Mouse (Mus musculus): ENCODE data around the gene Robo2. TPM values are rescaled to one million over a fixed set of nuclear protein-coding genes. Genes with fewer than 3 reads are reported as not detected.
"Not testable (repeated sequence)": the region's sequence is repeated elsewhere in the genome, so short reads cannot be mapped to it uniquely, and the experiment has no call there.

Gene Robo2
- polyA plus RNA-seq, 1 experiment: 101 TPM

- no peak for DNase-seq (ENCODE audit: low read depth)
- TF ChIP-seq POLR2A (IDR thresholded peaks at IDR 0.05; ENCODE audit: borderline replicate concordance, extremely low read depth, insufficient read depth, insufficient read length, poor library complexity, severe bottlenecking) (no peak), CTCF (IDR thresholded peaks at IDR 0.05; ENCODE audit: borderline replicate concordance, extremely low read depth, insufficient read depth, insufficient read length) (no peak)
Measured at GRCm38 (mm10) chr16:74056886-74057285, 354.7 kb downstream of the Robo2 start.

- peak; percentile 66 for DNase-seq (ENCODE audit: low read depth)
- TF ChIP-seq POLR2A (IDR thresholded peaks at IDR 0.05; ENCODE audit: borderline replicate concordance, extremely low read depth, insufficient read depth, insufficient read length, poor library complexity, severe bottlenecking) (no peak), CTCF (IDR thresholded peaks at IDR 0.05; ENCODE audit: borderline replicate concordance, extremely low read depth, insufficient read depth, insufficient read length) (no peak)
Measured at GRCm38 (mm10) chr16:74056210-74056609, 355.4 kb downstream of the Robo2 start.

GRCm38 (mm10) chr16:74055061-74055751 is 356.4 kb downstream of the Robo2 start:
- DNase-seq (ENCODE audit: low read depth): peak; percentile 96
- no peak for TF ChIP-seq CTCF (IDR thresholded peaks at IDR 0.05; ENCODE audit: borderline replicate concordance, extremely low read depth, insufficient read depth, insufficient read length)
- TF ChIP-seq POLR2A (IDR thresholded peaks at IDR 0.05; ENCODE audit: borderline replicate concordance, extremely low read depth, insufficient read depth, insufficient read length, poor library complexity, severe bottlenecking): no peak

- DNase-seq (ENCODE audit: low read depth): peak; percentile 64
- TF ChIP-seq CTCF (IDR thresholded peaks at IDR 0.05; ENCODE audit: borderline replicate concordance, extremely low read depth, insufficient read depth, insufficient read length): no peak
- no peak for TF ChIP-seq POLR2A (IDR thresholded peaks at IDR 0.05; ENCODE audit: borderline replicate concordance, extremely low read depth, insufficient read depth, insufficient read length, poor library complexity, severe bottlenecking)
Measured at GRCm38 (mm10) chr16:74049467-74049866, 362.2 kb downstream of the Robo2 start.

GRCm38 (mm10) chr16:74048980-74049379 is 362.6 kb downstream of the Robo2 start:
- TF ChIP-seq CTCF (IDR thresholded peaks at IDR 0.05; ENCODE audit: borderline replicate concordance, extremely low read depth, insufficient read depth, insufficient read length) (no peak), POLR2A (IDR thresholded peaks at IDR 0.05; ENCODE audit: borderline replicate concordance, extremely low read depth, insufficient read depth, insufficient read length, poor library complexity, severe bottlenecking) (no peak)
- DNase-seq (ENCODE audit: low read depth): peak; percentile 77

GRCm38 (mm10) chr16:74047232-74047631 is 364.4 kb downstream of the Robo2 start:
- no peak for TF ChIP-seq CTCF (IDR thresholded peaks at IDR 0.05; ENCODE audit: borderline replicate concordance, extremely low read depth, insufficient read depth, insufficient read length)
- no peak for TF ChIP-seq POLR2A (IDR thresholded peaks at IDR 0.05; ENCODE audit: borderline replicate concordance, extremely low read depth, insufficient read depth, insufficient read length, poor library complexity, severe bottlenecking)
- DNase-seq (ENCODE audit: low read depth): peak; percentile 45

GRCm38 (mm10) chr16:74040797-74041196 is 370.8 kb downstream of the Robo2 start:
- DNase-seq (ENCODE audit: low read depth): not testable (repeated sequence)

GRCm38 (mm10) chr16:74027822-74028221 is 383.8 kb downstream of the Robo2 start:
- TF ChIP-seq POLR2A (IDR thresholded peaks at IDR 0.05; ENCODE audit: borderline replicate concordance, extremely low read depth, insufficient read depth, insufficient read length, poor library complexity, severe bottlenecking) (no peak), CTCF (IDR thresholded peaks at IDR 0.05; ENCODE audit: borderline replicate concordance, extremely low read depth, insufficient read depth, insufficient read length) (no peak)
- DNase-seq (ENCODE audit: low read depth): peak; percentile 64

- no peak for DNase-seq (ENCODE audit: low read depth)
- TF ChIP-seq POLR2A (IDR thresholded peaks at IDR 0.05; ENCODE audit: borderline replicate concordance, extremely low read depth, insufficient read depth, insufficient read length, poor library complexity, severe bottlenecking) (no peak), CTCF (IDR thresholded peaks at IDR 0.05; ENCODE audit: borderline replicate concordance, extremely low read depth, insufficient read depth, insufficient read length) (no peak)
Measured at GRCm38 (mm10) chr16:74022281-74022978, 389.2 kb downstream of the Robo2 start.

- TF ChIP-seq CTCF (IDR thresholded peaks at IDR 0.05; ENCODE audit: borderline replicate concordance, extremely low read depth, insufficient read depth, insufficient read length): no peak
- no peak for TF ChIP-seq POLR2A (IDR thresholded peaks at IDR 0.05; ENCODE audit: borderline replicate concordance, extremely low read depth, insufficient read depth, insufficient read length, poor library complexity, severe bottlenecking)
- peak; percentile 73 for DNase-seq (ENCODE audit: low read depth)
Measured at GRCm38 (mm10) chr16:74005767-74006166, 405.9 kb downstream of the Robo2 start.

- peak; percentile 78 for DNase-seq (ENCODE audit: low read depth)
- no peak for TF ChIP-seq CTCF (IDR thresholded peaks at IDR 0.05; ENCODE audit: borderline replicate concordance, extremely low read depth, insufficient read depth, insufficient read length)
- no peak for TF ChIP-seq POLR2A (IDR thresholded peaks at IDR 0.05; ENCODE audit: borderline replicate concordance, extremely low read depth, insufficient read depth, insufficient read length, poor library complexity, severe bottlenecking)
Measured at GRCm38 (mm10) chr16:74001331-74001730, 410.3 kb downstream of the Robo2 start.

GRCm38 (mm10) chr16:73991212-73991611 is 420.4 kb downstream of the Robo2 start:
- TF ChIP-seq CTCF (IDR thresholded peaks at IDR 0.05; ENCODE audit: borderline replicate concordance, extremely low read depth, insufficient read depth, insufficient read length) (no peak), POLR2A (IDR thresholded peaks at IDR 0.05; ENCODE audit: borderline replicate concordance, extremely low read depth, insufficient read depth, insufficient read length, poor library complexity, severe bottlenecking) (no peak)
- DNase-seq (ENCODE audit: low read depth): peak; percentile 69

Measured in brain, embryonic 14.5 days (tissue).